Mouse (Mus musculus) testis, adult 2 months (tissue): Measurements from ENCODE around the gene March8. TPM values are rescaled to one million over a fixed set of nuclear protein-coding genes. Genes with fewer than 3 reads are reported as not detected.

Experiments
- H3K27ac ChIP-seq: fragments of 200-500 bp; 2 replicates; pipeline ENCODE4 v1.5.1; 2012; ENCODE audit warnings: low read depth, low read length; ENCODE audit not compliant: control insufficient read depth, insufficient read depth
- H3K27me3 ChIP-seq: fragments of 200-500 bp; 2 replicates; pipeline ENCODE4 v1.6.1; 2012; ENCODE audit warnings: mild to moderate bottlenecking, low read length, moderate library complexity; ENCODE audit not compliant: control insufficient read depth, insufficient read depth
- H3K36me3 ChIP-seq: fragments of 200-500 bp; 2 replicates; pipeline ENCODE4 v1.6.1; 2012; ENCODE audit warnings: mild to moderate bottlenecking, low read length; ENCODE audit not compliant: control insufficient read depth, insufficient read depth
- H3K4me1 ChIP-seq: fragments of 200-500 bp; 2 replicates; pipeline ENCODE4 v1.6.1; 2012; ENCODE audit warnings: low read length; ENCODE audit not compliant: control insufficient read depth, insufficient read depth
- H3K4me3 ChIP-seq: fragments of 200-500 bp; 2 replicates; pipeline ENCODE4 v1.5.1; 2012; ENCODE audit warnings: low read depth, mild to moderate bottlenecking, low read length, moderate library complexity, mixed read lengths; ENCODE audit not compliant: control insufficient read depth
- CTCF ChIP-seq: fragments of 200-500 bp; IDR thresholded peaks from 2 replicates; pipeline ENCODE4 v1.5.1; 2012; ENCODE audit warnings: low read depth, mild to moderate bottlenecking, inconsistent platforms, low read length, moderate library complexity; ENCODE audit not compliant: control insufficient read depth, insufficient read depth, insufficient replicate concordance
- POLR2A ChIP-seq: fragments of 200-500 bp; IDR thresholded peaks from 2 replicates; pipeline ENCODE4 v1.6.1; 2012; ENCODE audit warnings: low read depth, mild to moderate bottlenecking, inconsistent platforms, low read length, moderate library complexity; ENCODE audit not compliant: control insufficient read depth
- polyA plus RNA-seq: library from polyadenylated mRNA; depleted of rRNA; stranded (reverse); fragments of >200 nt; gene quantifications from 2 replicates; pipeline ENCODE4 v1.2.3, GENCODE M21; 2012

Gene March8
- polyA plus RNA-seq, 1 experiment: 20.0 TPM

- Histone ChIP-seq H3K27ac (no peak overlapping the region), H3K36me3 (no peaks in the 10 kb centered on the region), H3K4me1 (no peaks in the 10 kb centered on the region), H3K27me3 (no peaks in the 10 kb centered on the region), H3K4me3 (no peak overlapping the region)
- no peak for TF ChIP-seq POLR2A
- no peak for TF ChIP-seq CTCF
These were observed 36.3 kb downstream of the March8 start for GRCm38 (mm10) chr6:116374136-116374535.

- Histone ChIP-seq H3K4me3 (no peak overlapping the region), H3K4me1 (no peaks in the 10 kb centered on the region), H3K36me3 (no peaks in the 10 kb centered on the region), H3K27ac (no peak overlapping the region), H3K27me3 (no peaks in the 10 kb centered on the region)
- TF ChIP-seq POLR2A (no peak), CTCF (no peak)
These were observed 36.8 kb downstream of the March8 start for GRCm38 (mm10) chr6:116374618-116375017.

- no peak overlapping the region for H3K4me3 ChIP-seq
- no peak overlapping the region for H3K27ac ChIP-seq
- no peaks in the 10 kb centered on the region for H3K4me1 ChIP-seq
- no peaks in the 10 kb centered on the region for H3K36me3 ChIP-seq
- TF ChIP-seq CTCF (no peak), POLR2A (no peak)
- H3K27me3 ChIP-seq: no peaks in the 10 kb centered on the region
These were observed 41.1 kb downstream of the March8 start for GRCm38 (mm10) chr6:116378892-116379291.

- no peak overlapping the region for H3K27ac ChIP-seq
- H3K27me3 ChIP-seq: no peaks in the 10 kb centered on the region
- no peaks in the 10 kb centered on the region for H3K36me3 ChIP-seq
- H3K4me3 ChIP-seq: no peak overlapping the region
- H3K4me1 ChIP-seq: no peaks in the 10 kb centered on the region
- TF ChIP-seq POLR2A (no peak), CTCF (no peak)
These were observed 42.3 kb downstream of the March8 start for GRCm38 (mm10) chr6:116380157-116380556.

- no peak for TF ChIP-seq POLR2A
- TF ChIP-seq CTCF: no peak
- no peaks in the 10 kb centered on the region for H3K27me3 ChIP-seq
- no peak overlapping the region for H3K4me3 ChIP-seq
- H3K36me3 ChIP-seq: no peaks in the 10 kb centered on the region
- H3K27ac ChIP-seq: no peak overlapping the region
- H3K4me1 ChIP-seq: no peaks in the 10 kb centered on the region
These were observed 43.8 kb downstream of the March8 start for GRCm38 (mm10) chr6:116381605-116382004.

- no peak for TF ChIP-seq POLR2A
- TF ChIP-seq CTCF: no peak
- Histone ChIP-seq H3K4me3 (no peak overlapping the region), H3K27ac (no peak overlapping the region), H3K27me3 (no peaks in the 10 kb centered on the region), H3K36me3 (no peaks in the 10 kb centered on the region), H3K4me1 (no peaks in the 10 kb centered on the region)
These were observed 45.8 kb downstream of the March8 start for GRCm38 (mm10) chr6:116383582-116383981.

GRCm38 (mm10) chr6:116385194-116386044 is 47.6 kb downstream of the March8 start:
- Histone ChIP-seq H3K4me1 (no peaks in the 10 kb centered on the region), H3K27me3 (no peaks in the 10 kb centered on the region), H3K36me3 (no peaks in the 10 kb centered on the region), H3K4me3 (no peak overlapping the region), H3K27ac (no peak overlapping the region)
- TF ChIP-seq POLR2A: no peak
- no peak for TF ChIP-seq CTCF

- Histone ChIP-seq H3K27ac (no peak overlapping the region), H3K27me3 (no peaks in the 10 kb centered on the region), H3K4me3 (no peak overlapping the region), H3K36me3 (no peaks in the 10 kb centered on the region), H3K4me1 (no peaks in the 10 kb centered on the region)
- TF ChIP-seq CTCF: no peak
These were observed 48.2 kb downstream of the March8 start for GRCm38 (mm10) chr6:116386045-116386415.
